In the genomic region with DNA sequence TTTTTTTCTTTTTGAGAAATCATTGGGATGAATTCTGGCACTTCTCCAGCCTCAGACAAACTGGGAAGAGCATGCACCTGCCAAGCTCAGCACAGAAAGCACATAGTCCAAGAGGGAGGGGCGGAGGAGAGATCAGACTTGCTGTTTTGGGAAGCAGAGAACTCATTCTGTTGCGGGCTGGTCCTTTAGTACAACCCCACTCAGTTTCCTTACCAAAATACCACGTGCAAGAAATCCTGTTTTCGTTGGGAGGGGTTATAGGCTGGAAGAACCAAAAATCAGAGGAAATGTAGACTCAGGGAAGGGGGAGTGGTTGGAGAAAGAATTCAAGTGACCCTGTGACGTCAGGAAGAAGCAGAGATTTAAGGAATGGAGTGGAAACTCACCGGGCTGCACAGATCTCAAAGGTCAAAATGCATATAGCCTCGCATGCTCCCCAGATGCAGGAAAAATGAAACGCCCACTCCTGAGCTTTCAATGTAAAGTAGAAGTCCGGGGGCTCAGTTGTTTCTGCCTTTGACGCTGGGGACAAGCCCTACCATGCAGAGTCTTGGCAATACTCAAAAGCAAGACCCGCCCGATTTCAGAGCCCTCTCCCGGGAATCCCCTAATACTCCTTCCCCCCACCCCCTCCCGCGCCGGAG, we compare ENCODE assay signal across 8 mouse cellular contexts. TPM values are rescaled to one million over a fixed set of nuclear protein-coding genes. Genes with fewer than 3 reads are reported as not detected.
DNase-seq lines count a peak whose midpoint lies in the region; ATAC-seq and TF ChIP-seq lines count a peak whose summit lies in the region.

No protein-coding gene starts in this region.

- peak overlapping the region; percentile 93 for H3K4me3 ChIP-seq in left cerebral cortex, adult 2 months
- peak overlapping the region; percentile 97 for H3K4me3 ChIP-seq in forebrain, embryonic 15.5 days
- peak overlapping the region; percentile 91 for H3K4me3 ChIP-seq in kidney, embryonic 16.5 days (ENCODE audit: low read length)
- peak overlapping the region; percentile 96 for H3K4me3 ChIP-seq in midbrain, embryonic 15.5 days

- no peaks in the 10 kb centered on the region for H3K36me3 ChIP-seq in forebrain, embryonic 15.5 days
- no peaks in the 10 kb centered on the region for H3K36me3 ChIP-seq in kidney, embryonic 16.5 days (ENCODE audit: insufficient read depth, low read length)
- no peaks in the 10 kb centered on the region for H3K36me3 ChIP-seq in midbrain, embryonic 15.5 days (replicated peaks)

- ATAC-seq in forebrain, embryonic 15.5 days (replicated peaks), result peak; percentile 26
- peak; percentile 33 for ATAC-seq in kidney, embryonic 16.5 days (ENCODE audit: low FRiP score, low TSS enrichment)
- ATAC-seq in midbrain, embryonic 15.5 days (replicated peaks), result peak; percentile 48

- intact Hi-C loops in left cerebral cortex, adult 2 months (cut with DNase I), result loop anchor here (2.0 to 5.0 kb wide), 7 partner anchors 42 to 423 kb away; no protein-coding TSS in a partner anchor

- peak overlapping the region; percentile 64 for H3K4me2 ChIP-seq in forebrain, embryonic 15.5 days (replicated peaks)
- peak overlapping the region; percentile 62 for H3K4me2 ChIP-seq in kidney, embryonic 16.5 days (replicated peaks; ENCODE audit: low read depth, low read length)
- H3K4me2 ChIP-seq in midbrain, embryonic 15.5 days, result peak overlapping the region; percentile 81

- DNase-seq in left cerebral cortex, adult 2 months (ENCODE audit: extremely low spot score in 1 of 2, low spot score in 2 of 2), result no peak
- no peak for DNase-seq in left cerebral cortex, adult 18-20 months (ENCODE audit: low spot score in 2 of 2)
- DNase-seq in brain, embryonic 14.5 days (ENCODE audit: low read depth), result peak; percentile 67
- DNase-seq in thymus, postnatal 14 days, result no peak
- no peak for DNase-seq in natural killer cell, adult 2 months (ENCODE audit: low spot score in 2 of 2)

- H3K27me3 ChIP-seq in forebrain, embryonic 15.5 days, result no peaks in the 10 kb centered on the region
- H3K27me3 ChIP-seq in kidney, embryonic 16.5 days (ENCODE audit: insufficient read depth, low read length), result no peaks in the 10 kb centered on the region
- H3K27me3 ChIP-seq in midbrain, embryonic 15.5 days (replicated peaks), result no peaks in the 10 kb centered on the region

- under 1% methylated on average over 16 of the region's 16 CpGs for WGBS in forebrain, embryonic 15.5 days
- WGBS in kidney, embryonic 16.5 days, result under 1% methylated on average over 16 of the region's 16 CpGs
- 1% methylated on average over 16 of the region's 16 CpGs for WGBS in midbrain, embryonic 15.5 days

- H3K9me3 ChIP-seq in forebrain, embryonic 15.5 days, result no peaks in the 10 kb centered on the region
- no peaks in the 10 kb centered on the region for H3K9me3 ChIP-seq in kidney, embryonic 16.5 days (ENCODE audit: low read length)
- no peaks in the 10 kb centered on the region for H3K9me3 ChIP-seq in midbrain, embryonic 15.5 days

- no peak for TF ChIP-seq POLR2A in brain, embryonic 14.5 days (IDR thresholded peaks at IDR 0.05; ENCODE audit: borderline replicate concordance, extremely low read depth, insufficient read depth, insufficient read length, poor library complexity, severe bottlenecking)

- no peak for TF ChIP-seq CTCF in left cerebral cortex, adult 2 months (IDR thresholded peaks at IDR 0.05)
- no peak for TF ChIP-seq CTCF in brain, embryonic 14.5 days (IDR thresholded peaks at IDR 0.05; ENCODE audit: borderline replicate concordance, extremely low read depth, insufficient read depth, insufficient read length)

- H3K9ac ChIP-seq in forebrain, embryonic 15.5 days (replicated peaks), result peak overlapping the region; percentile 25
- 0 out of 2 replicates have a peak overlapping the region, but pooled peaks have one; percentile 9 for H3K9ac ChIP-seq in kidney, embryonic 16.5 days (replicated peaks; ENCODE audit: low read length)
- H3K9ac ChIP-seq in midbrain, embryonic 15.5 days, result peak overlapping the region; percentile 42

- H3K4me1 ChIP-seq in forebrain, embryonic 15.5 days, result peaks cover 28% of the 10 kb centered on the region
- peaks cover 22% of the 10 kb centered on the region for H3K4me1 ChIP-seq in kidney, embryonic 16.5 days (ENCODE audit: insufficient read depth, low read length)
- H3K4me1 ChIP-seq in midbrain, embryonic 15.5 days, result peaks cover 18% of the 10 kb centered on the region

- H3K27ac ChIP-seq in left cerebral cortex, adult 2 months, result peak overlapping the region; percentile 82
- peak overlapping the region; percentile 60 for H3K27ac ChIP-seq in forebrain, embryonic 15.5 days (replicated peaks)
- H3K27ac ChIP-seq in kidney, embryonic 16.5 days (ENCODE audit: low read length), result no peak overlapping the region; the same call in 1 of the 2 replicates
- peak overlapping the region; percentile 86 for H3K27ac ChIP-seq in midbrain, embryonic 15.5 days

RNA-seq across cellular contexts. Expression of a gene that starts 0.4 kb away (rescaled TPM):
- total RNA-seq in left cerebral cortex, adult 2 months (2021), result 10 to 100 TPM; 12.6 to 14.2 TPM
- total RNA-seq in left cerebral cortex, adult 18-20 months (2021), result 10 to 100 TPM; 12.0 to 15.3 TPM
- polyA plus RNA-seq in brain, embryonic 14.5 days (2012; rRNA removed), result 1.9 and 2.5 TPM in 2 replicates
- 4.1 and 4.8 TPM in 2 replicates for polyA plus RNA-seq in forebrain, embryonic 15.5 days (2015; fragmentation: Nextera tagmentation; extraction: Ambion mirVana)
- 1.4 and 1.6 TPM in 2 replicates for polyA plus RNA-seq in kidney, embryonic 16.5 days (2015; fragmentation: Nextera tagmentation; extraction: Ambion mirVana)
- polyA plus RNA-seq in midbrain, embryonic 15.5 days (2015; fragmentation: Nextera tagmentation; extraction: Ambion mirVana), result 6.2 and 7.0 TPM in 2 replicates

RNA-seq across cellular contexts. Expression of a gene that starts 0.6 kb away (rescaled TPM):
- total RNA-seq in left cerebral cortex, adult 2 months (2021), result 100 to 1,000 TPM; 200 to 224 TPM
- 100 to 1,000 TPM; 202 to 221 TPM for total RNA-seq in left cerebral cortex, adult 18-20 months (2021)
- polyA plus RNA-seq in brain, embryonic 14.5 days (2012; rRNA removed), result 45.6 and 58.0 TPM in 2 replicates
- polyA plus RNA-seq in forebrain, embryonic 15.5 days (2015; fragmentation: Nextera tagmentation; extraction: Ambion mirVana), result 23.1 and 23.9 TPM in 2 replicates
- 23.5 and 27.6 TPM in 2 replicates for polyA plus RNA-seq in kidney, embryonic 16.5 days (2015; fragmentation: Nextera tagmentation; extraction: Ambion mirVana)
- polyA plus RNA-seq in midbrain, embryonic 15.5 days (2015; fragmentation: Nextera tagmentation; extraction: Ambion mirVana), result 24.8 and 25.8 TPM in 2 replicates
